Mouse (Mus musculus) liver, adult 2 months (tissue): ENCODE results near the gene 4931406C07Rik.

ENCODE experiments used
- CTCF ChIP-seq: fragments of 200-500 bp; IDR thresholded peaks from 2 replicates; pipeline ENCODE4 v1.5.1; 2011; ENCODE audit warnings: low read depth, low read length, control low read depth
- POLR2A ChIP-seq: fragments of 200-500 bp; IDR thresholded peaks from 2 replicates; pipeline ENCODE4 v1.6.1; 2011; ENCODE audit warnings: low read length, control low read depth; ENCODE audit not compliant: insufficient read depth; ENCODE audit errors: extremely low read depth

DNA sequence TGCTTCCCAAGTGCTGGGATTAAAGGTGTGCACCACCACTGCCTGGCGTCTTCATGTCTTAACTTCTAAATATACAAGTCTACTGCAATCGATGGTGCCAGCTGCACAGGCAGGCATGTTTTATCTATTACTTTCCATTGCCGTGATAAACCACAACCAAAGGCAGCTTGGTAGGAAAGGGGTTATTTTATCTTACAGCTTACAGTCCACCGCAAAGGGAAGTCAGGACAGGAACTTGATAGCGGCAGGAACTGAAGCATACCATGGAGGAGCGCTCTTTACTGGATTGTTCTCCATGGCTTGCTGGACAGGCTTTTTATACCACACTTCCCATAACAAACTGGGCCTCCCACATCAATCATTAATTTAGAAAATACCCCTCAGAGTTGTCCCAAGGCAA, 17.0 kb downstream of the 4931406C07Rik start:
- TF ChIP-seq POLR2A (no peak), CTCF (no peak)
